Mouse (Mus musculus): Measurements from ENCODE around the gene Vwf.

- TF ChIP-seq CTCF (IDR thresholded peaks at IDR 0.05; ENCODE audit: insufficient read depth, low read length) (no peak), POLR2A (IDR thresholded peaks at IDR 0.05; ENCODE audit: borderline replicate concordance, extremely low read depth, low read depth, low read length) (no peak)
Observed at GRCm38 (mm10) chr6:125553551-125553950, 7.0 kb downstream of the Vwf start.

All from lung, adult 2 months (tissue).